Mouse (Mus musculus) CD4-positive, CD25-positive, alpha-beta regulatory T cell (primary cell): ENCODE data around the gene Pck1. TPM values are rescaled to one million over a fixed set of nuclear protein-coding genes. Genes with fewer than 3 reads are reported as not detected.

ENCODE experiments used
- polyA plus RNA-seq: library from polyadenylated mRNA; unstranded; fragments of 100-300 nt; shearing (Covaris generic); gene quantifications from one replicate; pipeline ENCODE4 v1.2.1, GENCODE M21; 2017

Pck1 gene
- 0.17 TPM for polyA plus RNA-seq

DNA sequence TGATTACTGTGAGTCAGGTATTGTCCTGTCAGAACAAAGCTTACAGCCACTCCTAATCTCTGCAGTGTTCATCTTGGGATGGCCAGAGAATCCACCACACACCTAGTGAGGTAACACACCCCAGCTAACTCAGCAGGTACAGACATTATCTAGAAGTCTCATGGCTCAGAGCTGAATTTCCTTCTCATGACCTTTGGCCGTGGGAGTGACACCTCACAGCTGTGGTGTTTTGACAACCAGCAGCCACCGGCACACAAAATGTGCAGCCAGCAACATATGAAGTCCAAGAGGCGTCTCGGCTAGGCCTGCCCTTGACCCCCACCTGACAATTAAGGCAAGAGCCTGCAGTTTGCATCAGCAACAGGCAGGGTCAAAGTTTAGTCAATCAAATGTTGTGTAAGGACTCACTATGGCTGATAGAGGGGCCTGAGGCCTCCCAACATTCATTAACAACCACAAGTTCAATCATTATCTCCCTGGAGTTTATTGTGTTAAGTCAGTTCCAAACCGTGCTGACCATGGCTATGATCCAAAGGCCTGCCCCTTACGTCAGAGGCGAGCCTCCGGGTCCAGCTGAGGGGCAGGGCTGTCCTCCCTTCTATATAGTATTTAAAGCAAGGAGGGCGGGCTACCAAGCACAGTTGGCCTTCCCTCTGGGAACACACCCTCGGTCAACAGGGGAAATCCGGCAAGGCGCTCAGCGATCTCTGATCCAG is at the start of gene Pck1:
Pck1 (plus strand) TSS at position 613 of the 716 bp plus-strand sequence.

DNA sequence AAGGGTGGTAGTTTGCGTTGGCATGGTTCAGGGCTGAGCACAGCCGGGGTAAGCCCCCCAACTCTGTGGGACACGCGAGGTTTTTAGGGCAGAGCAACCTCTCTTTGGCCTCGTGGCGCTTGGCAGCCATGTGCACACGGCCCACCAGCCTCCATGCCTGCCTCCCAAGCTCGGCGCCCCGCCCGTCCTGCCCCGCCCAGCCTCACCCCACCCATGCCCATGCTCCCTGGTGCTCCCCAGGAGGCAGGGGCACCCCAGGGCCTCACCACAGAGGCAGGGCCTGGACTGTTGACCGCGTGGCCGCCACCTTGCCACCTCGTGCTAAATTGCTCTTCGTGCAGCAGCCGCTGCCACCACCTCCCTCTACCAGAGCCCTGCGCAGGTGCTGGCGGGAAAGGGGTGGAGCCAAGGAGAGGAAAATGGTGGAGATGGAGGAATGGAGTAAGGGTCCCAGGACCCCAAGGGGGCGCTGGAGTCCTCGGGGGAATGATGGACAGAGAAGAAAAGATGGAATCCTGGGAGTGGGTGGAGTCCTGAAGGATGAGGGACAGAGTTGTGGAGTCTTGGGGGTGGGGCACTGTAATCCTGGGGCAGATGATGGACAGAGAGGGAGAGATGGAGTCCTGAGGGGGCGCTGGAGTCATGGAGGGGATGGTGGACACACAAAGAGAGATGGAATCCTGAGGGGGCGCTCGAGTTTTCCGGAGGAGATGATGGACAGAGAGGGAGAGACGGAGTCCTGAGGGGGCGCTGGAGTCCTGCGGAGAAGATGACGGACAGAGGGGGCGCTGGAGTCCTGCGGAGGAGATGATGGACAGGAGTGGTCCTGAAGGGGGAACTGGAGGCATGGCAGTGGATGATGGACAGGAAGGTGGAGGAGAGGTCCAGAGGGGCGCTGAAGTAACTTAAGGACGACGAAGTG is 33.6 kb upstream of the Pck1 start, which contains the start of gene Ctcfl:
Ctcfl (minus strand) TSS at position 503 of the 922 bp plus-strand sequence.

Other genes with a start within 250 kb of the Pck1 start
- gene Bmp7, start 212.7 kb upstream of the Pck1 start, polyA plus RNA-seq = 26.8 TPM
- 4.9 TPM for gene Spo11, start 175.3 kb upstream of the Pck1 start, polyA plus RNA-seq
- gene Rae1, start 152.9 kb upstream of the Pck1 start, polyA plus RNA-seq = 142 TPM
- gene Rbm38, start 132.6 kb upstream of the Pck1 start, polyA plus RNA-seq = 80.8 TPM
- gene Ctcfl, start 33.5 kb upstream of the Pck1 start, polyA plus RNA-seq = not detected
- gene Zbp1, start 65.9 kb downstream of the Pck1 start, polyA plus RNA-seq = 185 TPM
- gene Pmepa1, start 123.5 kb downstream of the Pck1 start, polyA plus RNA-seq = 60.3 TPM